Mouse (Mus musculus) gonadal fat pad, adult 2 months (tissue): ENCODE results near the gene Ufsp2. TPM values are rescaled to one million over a fixed set of nuclear protein-coding genes. Genes with fewer than 3 reads are reported as not detected.

Experiments
- DNase-seq: peaks from one replicate; pipeline ENCODE4 v3.0.0-alpha.2; 2012; ENCODE audit warnings: low read depth
- polyA plus RNA-seq: library from polyadenylated mRNA; depleted of rRNA; stranded (reverse); fragments of >200 nt; gene quantifications from 2 replicates; pipeline ENCODE4 v1.2.3, GENCODE M21; 2012; rRNA removed

Ufsp2 gene
- polyA plus RNA-seq, 1 experiment: 28.8 TPM

DNA sequence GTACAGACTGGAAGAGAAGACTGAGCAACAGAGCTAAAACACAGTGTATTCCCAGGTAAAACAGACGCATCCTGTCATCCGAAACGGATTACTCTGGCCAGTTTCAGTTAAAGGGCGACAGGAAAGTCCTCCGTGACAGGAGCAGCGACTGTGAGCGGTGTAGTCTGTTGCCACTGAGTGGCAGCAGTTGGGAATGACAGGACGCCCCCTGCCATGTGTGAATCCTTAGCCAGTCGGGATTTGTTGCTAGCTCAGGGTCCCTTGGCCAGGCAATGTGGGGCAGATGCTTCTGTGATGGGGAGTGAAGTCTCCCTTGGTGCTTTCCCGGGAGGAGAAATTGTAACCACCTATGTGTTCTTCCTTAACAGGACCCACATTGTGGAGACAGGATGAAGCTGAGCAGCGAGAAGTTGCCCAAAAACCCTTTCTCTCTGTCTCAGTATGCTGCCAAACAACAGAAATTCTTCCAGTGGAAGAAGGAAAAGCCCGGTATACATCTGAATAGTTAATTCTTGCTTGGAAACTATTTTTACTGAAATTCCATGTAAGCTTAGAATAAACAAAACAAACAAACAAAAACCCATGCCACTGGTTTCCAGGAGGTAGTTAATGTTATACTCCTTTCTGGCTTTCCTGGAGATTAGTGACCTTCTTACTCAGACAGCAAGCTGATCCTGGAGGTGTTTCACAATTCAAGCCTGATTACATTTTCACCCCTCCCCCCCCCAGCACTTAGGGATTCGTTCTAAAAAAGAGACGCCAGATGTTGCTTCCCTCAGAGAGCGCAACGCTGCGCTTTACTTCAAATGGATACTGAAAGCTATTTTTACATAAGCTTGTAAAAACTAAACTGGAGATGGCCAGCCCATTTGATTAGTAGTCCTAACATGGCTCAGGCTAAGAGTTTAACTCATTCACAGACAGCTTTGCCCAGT lies 35.7 kb downstream of the Ufsp2 start:
- no peak for DNase-seq

DNA sequence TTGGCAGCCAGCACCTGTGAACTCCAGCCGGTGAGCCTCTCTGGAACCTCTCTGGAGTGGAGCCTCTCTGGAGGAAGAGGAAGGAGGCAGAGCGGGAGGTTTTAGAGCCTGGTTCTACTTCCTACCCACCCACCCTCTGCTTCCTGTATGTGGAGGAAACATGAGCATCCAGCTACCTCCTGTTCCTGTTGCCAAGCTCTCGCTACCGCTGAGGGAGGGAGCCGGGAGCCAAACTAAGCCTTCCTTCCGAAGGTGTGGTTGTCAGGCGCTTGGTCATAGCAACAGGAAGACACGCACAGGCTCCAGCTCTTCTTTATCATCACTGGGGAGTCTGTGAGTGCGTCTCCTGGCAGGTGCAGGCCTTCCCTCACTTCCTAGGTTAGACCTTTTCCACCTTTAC lies 46.9 kb downstream of the Ufsp2 start:
- no peak for DNase-seq

DNA sequence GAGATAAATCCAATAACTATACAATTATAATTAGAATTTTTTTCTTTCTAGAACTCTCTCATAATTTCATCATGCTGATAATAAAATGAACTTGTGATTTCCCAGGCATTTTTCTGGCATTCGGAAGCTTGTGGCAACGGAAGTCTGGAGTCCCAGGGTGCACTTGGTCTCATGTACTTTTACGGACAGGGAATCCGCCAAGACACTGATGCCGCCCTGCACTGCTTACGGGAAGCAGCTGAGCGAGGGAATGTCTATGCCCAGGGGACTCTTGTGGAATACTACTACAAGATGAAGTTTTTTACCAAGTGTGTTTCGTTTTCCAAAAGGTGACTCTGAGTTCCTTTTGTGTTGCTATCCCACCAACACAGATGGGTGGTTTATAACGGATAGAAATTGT lies 47.4 kb downstream of the Ufsp2 start:
- no peak for DNase-seq

GRCm38 (mm10) chr8:46024392-46024791 lies 49.1 kb downstream of the Ufsp2 start:
- DNase-seq: no peak

DNA sequence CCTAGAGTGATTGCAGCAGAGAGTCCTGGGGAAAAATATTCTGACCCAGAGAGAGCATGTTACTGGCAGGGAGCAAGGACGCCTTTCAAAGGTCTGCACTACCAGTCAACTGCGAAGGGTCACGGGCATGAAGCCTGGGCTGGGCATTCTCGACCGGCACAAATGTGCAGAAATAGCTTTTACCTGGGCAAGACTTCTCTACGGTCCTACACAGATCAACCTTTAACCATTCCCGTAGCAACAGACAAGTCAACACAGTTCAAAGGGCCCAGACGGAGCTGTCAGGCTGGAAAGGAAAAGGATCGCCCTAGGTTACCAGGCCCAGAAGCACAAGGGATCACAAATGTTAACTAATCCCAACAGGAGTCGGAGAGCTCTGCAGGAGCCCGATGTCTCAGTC lies 60.9 kb downstream of the Ufsp2 start:
- no peak for DNase-seq

- DNase-seq: no peak
Measured at GRCm38 (mm10) chr8:46039666-46040065, 64.3 kb downstream of the Ufsp2 start.

- no peak for DNase-seq
Measured at GRCm38 (mm10) chr8:46040260-46040659, 64.9 kb downstream of the Ufsp2 start.

Other genes starting within 250 kb of the Ufsp2 start
- gene Pdlim3, start 90.1 kb upstream of the Ufsp2 start, polyA plus RNA-seq: 49.0 and 49.3 TPM in 2 replicates
- 0.04 and 0.16 TPM in 2 replicates for gene Ccdc110, start 40.9 kb upstream of the Ufsp2 start, polyA plus RNA-seq
- gene 1700029J07Rik, start 276 bp upstream of the Ufsp2 start, polyA plus RNA-seq: 1.6 and 1.8 TPM in 2 replicates
- gene Lrp2bp, start 23.8 kb downstream of the Ufsp2 start, polyA plus RNA-seq: 0.22 and 0.33 TPM in 2 replicates
- gene Ankrd37, start 30.2 kb downstream of the Ufsp2 start, polyA plus RNA-seq: 3.3 and 4.1 TPM in 2 replicates
- 6.7 and 8.2 TPM in 2 replicates for gene Cfap97, start 176.2 kb downstream of the Ufsp2 start, polyA plus RNA-seq
- 5.1 and 5.6 TPM in 2 replicates for gene Snx25, start 176.6 kb downstream of the Ufsp2 start, polyA plus RNA-seq
- gene Slc25a4, start 235.8 kb downstream of the Ufsp2 start, polyA plus RNA-seq: 278 and 306 TPM in 2 replicates